Mouse (Mus musculus) spleen, adult 2 months (tissue): ENCODE results near the gene Mrpl45. TPM values are rescaled to one million over a fixed set of nuclear protein-coding genes. Genes with fewer than 3 reads are reported as not detected.
A peak's percentile ranks its signal among the peaks of the same experiment; 100 is the strongest.
"Not testable (repeated sequence)": the region's sequence is repeated elsewhere in the genome, so short reads cannot be mapped to it uniquely, and the experiment has no call there.

Source experiments
- DNase-seq, 2 experiments: peaks; one replicate each; pipeline versions ENCODE4 v3.0.0 to v3.0.0-alpha.2; 2012 to 2021; ENCODE audit warnings: low spot score in 2 of 2, low read depth in 1 of 2
- H3K27ac ChIP-seq: fragments of 200-500 bp; 2 replicates; pipeline ENCODE4 v1.5.1; 2012; ENCODE audit warnings: low read length, inconsistent platforms; ENCODE audit not compliant: insufficient read depth
- H3K27me3 ChIP-seq: fragments of 200-500 bp; 2 replicates; pipeline ENCODE4 v1.6.1; 2012; ENCODE audit warnings: mild to moderate bottlenecking, moderate library complexity, low read length, inconsistent platforms; ENCODE audit not compliant: control insufficient read depth, insufficient read depth
- H3K36me3 ChIP-seq: fragments of 200-500 bp; 2 replicates; pipeline ENCODE4 v1.6.1; 2012; ENCODE audit warnings: mild to moderate bottlenecking, low read length, inconsistent platforms; ENCODE audit not compliant: control insufficient read depth, insufficient read depth
- H3K4me1 ChIP-seq: fragments of 200-500 bp; 2 replicates; pipeline ENCODE4 v1.6.1; 2011; ENCODE audit warnings: inconsistent platforms; ENCODE audit not compliant: control insufficient read depth, insufficient read depth, insufficient read length
- H3K4me3 ChIP-seq: fragments of 200-500 bp; 2 replicates; pipeline ENCODE4 v1.5.1; 2011; ENCODE audit warnings: mild to moderate bottlenecking, inconsistent platforms; ENCODE audit not compliant: insufficient read depth, insufficient read length; ENCODE audit errors: extremely low read depth
- CTCF ChIP-seq: fragments of 200-500 bp; IDR thresholded peaks from 2 replicates; pipeline ENCODE4 v1.5.1; 2011; ENCODE audit warnings: mild to moderate bottlenecking, inconsistent platforms; ENCODE audit not compliant: insufficient read depth, insufficient read length, insufficient replicate concordance; ENCODE audit errors: extremely low read depth
- POLR2A ChIP-seq: fragments of 200-500 bp; IDR thresholded peaks from 2 replicates; pipeline ENCODE4 v1.6.1; 2011; ENCODE audit warnings: low read depth, low read length, inconsistent platforms
- WGBS: fragments of 180-500 bp; shearing (Covaris S2); methylation state at CpG from one replicate; pipeline ENCODE4 v1.1.7; 2018; 5-methylcytosine and 5-hydroxymethylcytosine counted together
- polyA plus RNA-seq: library from polyadenylated mRNA; depleted of rRNA; stranded (reverse); fragments of >200 nt; gene quantifications from 2 replicates; pipeline ENCODE4 v1.2.3, GENCODE M21; 2012

Gene Mrpl45
- polyA plus RNA-seq, 1 experiment, result 5.6 TPM

GRCm38 (mm10) chr11:97308806-97309450 is 6.6 kb upstream of the Mrpl45 start:
- DNase-seq, result no peak
- TF ChIP-seq CTCF, result no peak
- TF ChIP-seq POLR2A, result no peak
- Histone ChIP-seq H3K27me3 (peaks cover 8% of the 10 kb centered on the region), H3K27ac (no peak overlapping the region), H3K4me1 (peaks cover 2% of the 10 kb centered on the region; the same call in 1 of the 2 replicates), H3K36me3 (no peaks in the 10 kb centered on the region), H3K4me3 (peak overlapping the region; percentile 55; the same call in 1 of the 2 replicates)
- WGBS, result 20% methylated on average over 3 of the region's 3 CpGs

- no peak for DNase-seq
- H3K4me1 ChIP-seq, result peaks cover 2% of the 10 kb centered on the region; the same call in 1 of the 2 replicates
- no peaks in the 10 kb centered on the region for H3K36me3 ChIP-seq
- no peak for TF ChIP-seq POLR2A
- TF ChIP-seq CTCF, result no peak
- H3K27ac ChIP-seq, result no peak overlapping the region
- H3K27me3 ChIP-seq, result peaks cover 8% of the 10 kb centered on the region
- under 1% methylated on average over 9 of the region's 9 CpGs for WGBS
- peak overlapping the region; percentile 55; the same call in 1 of the 2 replicates for H3K4me3 ChIP-seq
Observed at GRCm38 (mm10) chr11:97309451-97309836, 6.1 kb upstream of the Mrpl45 start.

- Histone ChIP-seq H3K4me1 (peaks cover 2% of the 10 kb centered on the region; the same call in 1 of the 2 replicates), H3K36me3 (no peaks in the 10 kb centered on the region), H3K27me3 (peaks cover 8% of the 10 kb centered on the region), H3K4me3 (peak overlapping the region; percentile 55), H3K27ac (no peak overlapping the region)
- under 1% methylated on average over 25 of the region's 25 CpGs for WGBS
- peak; percentile 51 to 60 for DNase-seq
- TF ChIP-seq POLR2A (no peak), CTCF (peak; percentile 49; the same call in 1 of the 2 replicates)
Observed at GRCm38 (mm10) chr11:97309911-97310571, 5.5 kb upstream of the Mrpl45 start.

GRCm38 (mm10) chr11:97310895-97311631 is 4.5 kb upstream of the Mrpl45 start:
- TF ChIP-seq POLR2A, result no peak
- TF ChIP-seq CTCF, result no peak
- Histone ChIP-seq H3K27me3 (peaks cover 8% of the 10 kb centered on the region), H3K4me3 (no peak overlapping the region; the same call in 1 of the 2 replicates), H3K36me3 (no peaks in the 10 kb centered on the region), H3K4me1 (peaks cover 2% of the 10 kb centered on the region; the same call in 1 of the 2 replicates), H3K27ac (no peak overlapping the region)
- no peak for DNase-seq
- WGBS, result 14% methylated on average over 18 of the region's 18 CpGs

- not testable (repeated sequence) for H3K4me3 ChIP-seq, H3K36me3 ChIP-seq, H3K27ac ChIP-seq, DNase-seq, H3K4me1 ChIP-seq, H3K27me3 ChIP-seq
- 93% methylated on average over 1 of the region's 1 CpGs for WGBS
Observed at GRCm38 (mm10) chr11:97312871-97313270, 2.6 kb upstream of the Mrpl45 start.

- WGBS, result 95% methylated on average over 3 of the region's 3 CpGs
- Histone ChIP-seq H3K27me3 (peaks cover 8% of the 10 kb centered on the region), H3K4me3 (no peak overlapping the region), H3K27ac (no peak overlapping the region), H3K4me1 (peaks cover 2% of the 10 kb centered on the region; the same call in 1 of the 2 replicates), H3K36me3 (no peaks in the 10 kb centered on the region)
- peak in 1 of 2 experiments; percentile 18 for DNase-seq
- TF ChIP-seq POLR2A, result no peak
- no peak for TF ChIP-seq CTCF
Observed at GRCm38 (mm10) chr11:97314110-97314509, 1.4 kb upstream of the Mrpl45 start.
